Comparison of ENCODE assay signal across 20 mouse cellular contexts in the genomic region with DNA sequence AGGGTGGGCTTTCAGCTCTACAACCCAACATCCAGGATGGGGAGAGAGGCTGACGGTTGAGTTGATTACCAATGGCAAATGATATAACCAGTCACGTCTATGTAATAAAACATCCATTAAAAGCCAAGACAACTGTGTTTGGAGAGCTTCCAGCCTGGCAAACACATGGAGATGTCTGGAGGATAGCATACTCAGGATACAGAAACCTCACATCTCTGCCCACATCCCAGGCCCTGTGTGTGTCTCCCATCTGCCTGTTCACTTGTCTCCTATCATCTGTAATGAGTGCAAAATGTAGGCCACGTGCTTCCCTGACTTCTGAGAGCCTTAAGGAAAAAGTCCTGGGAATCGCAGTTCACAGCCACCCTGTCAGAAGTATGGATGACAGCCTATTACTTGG. TPM values are rescaled to one million over a fixed set of nuclear protein-coding genes. Genes with fewer than 3 reads are reported as not detected.
DNase-seq lines count a peak whose midpoint lies in the region; ATAC-seq and TF ChIP-seq lines count a peak whose summit lies in the region.
"Had no signal": no experiment of that assay in that cellular context is flagged by ENCODE, and none has a peak within 500 bp of the region (broad histone marks: within the 10 kb centered on the region; RNA-seq: fewer than 3 reads in every experiment).

No protein-coding gene starts in this region.

- H3K4me1 ChIP-seq in hindbrain, embryonic 16.5 days (ENCODE audit: control insufficient read depth, insufficient read depth, low read depth, low read length) = peaks cover 2% of the 10 kb centered on the region; the same call in 1 of the 2 replicates
- H3K4me1 ChIP-seq in hindbrain, embryonic 13.5 days (replicated peaks) = peaks cover 12% of the 10 kb centered on the region
- H3K4me1 ChIP-seq in kidney, embryonic 16.5 days (ENCODE audit: insufficient read depth, low read length) = no peaks in the 10 kb centered on the region; the same call in 1 of the 2 replicates
- H3K4me1 ChIP-seq in liver, postnatal 0 days (ENCODE audit: insufficient read depth) = no peaks in the 10 kb centered on the region
- H3K4me1 ChIP-seq: neural tube, embryonic 12.5 days had no signal

- H3K9ac ChIP-seq in hindbrain, embryonic 16.5 days (ENCODE audit: low read depth, low read length) = no peak overlapping the region
- no peak overlapping the region for H3K9ac ChIP-seq in hindbrain, embryonic 13.5 days
- H3K9ac ChIP-seq in kidney, embryonic 16.5 days (replicated peaks; ENCODE audit: low read length) = no peak overlapping the region
- no peak overlapping the region for H3K9ac ChIP-seq in liver, postnatal 0 days (replicated peaks)
- H3K9ac ChIP-seq: embryonic facial prominence, embryonic 12.5 days; forebrain, embryonic 12.5 days; neural tube, embryonic 12.5 days had no signal

- no peak overlapping the region for H3K27ac ChIP-seq in hindbrain, embryonic 16.5 days (ENCODE audit: low read depth, low read length)
- no peak overlapping the region for H3K27ac ChIP-seq in hindbrain, embryonic 13.5 days
- H3K27ac ChIP-seq in layer of hippocampus, adult 2 months = no peak overlapping the region
- H3K27ac ChIP-seq in kidney, embryonic 16.5 days (ENCODE audit: low read length) = no peak overlapping the region
- H3K27ac ChIP-seq in liver, postnatal 0 days (ENCODE audit: low read depth) = no peak overlapping the region
- H3K27ac ChIP-seq: embryonic facial prominence, embryonic 12.5 days; forebrain, embryonic 12.5 days; kidney, postnatal 0 days; macrophage; neural tube, embryonic 12.5 days had no signal

- H3K4me2 ChIP-seq in hindbrain, embryonic 16.5 days (ENCODE audit: low read length) = no peak overlapping the region
- H3K4me2 ChIP-seq in hindbrain, embryonic 13.5 days = no peak overlapping the region
- H3K4me2 ChIP-seq in kidney, embryonic 16.5 days (replicated peaks; ENCODE audit: low read depth, low read length) = no peak overlapping the region
- H3K4me2 ChIP-seq in liver, postnatal 0 days (ENCODE audit: low read depth, low read length) = no peak overlapping the region
- H3K4me2 ChIP-seq: embryonic facial prominence, embryonic 12.5 days; forebrain, embryonic 12.5 days; neural tube, embryonic 12.5 days had no signal

- WGBS in hindbrain, embryonic 16.5 days = 57% methylated on average over 4 of the region's 4 CpGs
- WGBS in hindbrain, embryonic 13.5 days = 69% methylated on average over 4 of the region's 4 CpGs
- 72% methylated on average over 4 of the region's 4 CpGs for WGBS in kidney, embryonic 16.5 days
- 71% methylated on average over 4 of the region's 4 CpGs for WGBS in liver, postnatal 0 days (ENCODE audit: insufficient replicate concordance)

- H3K4me3 ChIP-seq in hindbrain, embryonic 16.5 days (ENCODE audit: low read length) = no peak overlapping the region
- H3K4me3 ChIP-seq in hindbrain, embryonic 13.5 days = no peak overlapping the region
- no peak overlapping the region for H3K4me3 ChIP-seq in layer of hippocampus, adult 2 months
- no peak overlapping the region for H3K4me3 ChIP-seq in kidney, embryonic 16.5 days (ENCODE audit: low read length)
- H3K4me3 ChIP-seq in liver, postnatal 0 days (ENCODE audit: low read depth, low read length) = no peak overlapping the region
- H3K4me3 ChIP-seq: embryonic facial prominence, embryonic 12.5 days; forebrain, embryonic 12.5 days; neural tube, embryonic 12.5 days had no signal

- H3K27me3 ChIP-seq in hindbrain, embryonic 16.5 days (replicated peaks; ENCODE audit: control insufficient read depth, insufficient read depth, low read length) = peaks cover 3% of the 10 kb centered on the region; the same call in 1 of the 2 replicates
- H3K27me3 ChIP-seq in hindbrain, embryonic 13.5 days = 0 out of 2 replicates have a peak, but pooled peaks cover 12% of the 10 kb centered on the region
- H3K27me3 ChIP-seq in kidney, embryonic 16.5 days (ENCODE audit: insufficient read depth, low read length) = peaks cover 6% of the 10 kb centered on the region; the same call in 1 of the 2 replicates
- peaks cover 16% of the 10 kb centered on the region; the same call in 1 of the 2 replicates for H3K27me3 ChIP-seq in liver, postnatal 0 days (ENCODE audit: insufficient read depth, low read length)
- H3K27me3 ChIP-seq: neural tube, embryonic 12.5 days had no signal

- peak; percentile 24 for DNase-seq in right cerebral cortex, adult 18-20 months
- DNase-seq in right cerebral cortex, postnatal 10 days (ENCODE audit: low spot score in 2 of 2) = no peak
- peak; percentile 19 to 58 for DNase-seq in layer of hippocampus, adult 2 months (ENCODE audit: low spot score in 2 of 2)
- peak; percentile 17 to 24 for DNase-seq in layer of hippocampus, postnatal 36 days
- no peak for DNase-seq in liver, postnatal 0 days
- DNase-seq: adrenal gland, adult 8-10 months had no signal

- no peak for TF ChIP-seq CTCF in layer of hippocampus, adult 2 months (conservative IDR thresholded peaks at IDR 0.05)
- TF ChIP-seq CTCF in liver, postnatal 0 days (IDR thresholded peaks at IDR 0.05; ENCODE audit: low read depth) = no peak

- ATAC-seq in hindbrain, embryonic 16.5 days = peak; percentile 5; the same call in 1 of the 2 replicates
- ATAC-seq in hindbrain, embryonic 13.5 days (ENCODE audit: low FRiP score) = no peak
- no peak for ATAC-seq in kidney, embryonic 16.5 days (ENCODE audit: low FRiP score, low TSS enrichment)
- no peak for ATAC-seq in liver, postnatal 0 days
- ATAC-seq: intestine, postnatal 0 days had no signal

- no peak for TF ChIP-seq EP300 in liver, postnatal 0 days (IDR thresholded peaks at IDR 0.05; ENCODE audit: low read depth)

- no peaks in the 10 kb centered on the region for H3K36me3 ChIP-seq in hindbrain, embryonic 16.5 days (ENCODE audit: control insufficient read depth, insufficient read depth, low read length)
- no peaks in the 10 kb centered on the region for H3K36me3 ChIP-seq in hindbrain, embryonic 13.5 days
- H3K36me3 ChIP-seq in kidney, embryonic 16.5 days (ENCODE audit: insufficient read depth, low read length) = no peaks in the 10 kb centered on the region
- H3K36me3 ChIP-seq in liver, postnatal 0 days (replicated peaks; ENCODE audit: insufficient read depth, low read length) = no peaks in the 10 kb centered on the region
- H3K36me3 ChIP-seq: embryonic facial prominence, embryonic 12.5 days; forebrain, embryonic 12.5 days; neural tube, embryonic 12.5 days had no signal

- no peaks in the 10 kb centered on the region for H3K9me3 ChIP-seq in hindbrain, embryonic 16.5 days (ENCODE audit: control insufficient read depth, low read length)
- H3K9me3 ChIP-seq in hindbrain, embryonic 13.5 days = no peaks in the 10 kb centered on the region
- no peaks in the 10 kb centered on the region for H3K9me3 ChIP-seq in kidney, embryonic 16.5 days (ENCODE audit: low read length)
- H3K9me3 ChIP-seq in liver, postnatal 0 days (ENCODE audit: low read length) = no peaks in the 10 kb centered on the region
- H3K9me3 ChIP-seq: embryonic facial prominence, embryonic 12.5 days; forebrain, embryonic 12.5 days; neural tube, embryonic 12.5 days had no signal

RNA-seq across cellular contexts. Expression of gene Atp1a4, which starts 11.0 kb away (rescaled TPM):
- polyA plus RNA-seq in hindbrain, embryonic 16.5 days (2015; fragmentation: Nextera tagmentation; extraction: Ambion mirVana) = 0.06 TPM in 1 of 2 replicates, not detected in the other
- polyA plus RNA-seq in hindbrain, embryonic 13.5 days (2015; fragmentation: Nextera tagmentation; extraction: Ambion mirVana) = 0.06 TPM in 1 of 2 replicates, not detected in the other
- total RNA-seq in layer of hippocampus, adult 2 months (2021) = not detected
- total RNA-seq in layer of hippocampus, postnatal 36 days (2021) = not detected
- 0.05 TPM in 1 of 2 replicates, not detected in the other for polyA plus RNA-seq in kidney, embryonic 16.5 days (2015; fragmentation: Nextera tagmentation; extraction: Ambion mirVana)
- polyA plus RNA-seq in liver, postnatal 0 days (2015; fragmentation: Nextera tagmentation; extraction: Ambion mirVana) = 0.04 and 0.08 TPM in 2 replicates
- total RNA-seq: MEL had no signal
- polyA plus RNA-seq: C2C12; embryonic facial prominence, embryonic 12.5 days; frontal cortex, adult 2 months; intestine, postnatal 0 days; kidney, postnatal 0 days; limb, embryonic 11.5 days; liver, embryonic 16.5 days; macrophage; neural tube, embryonic 12.5 days had no signal

RNA-seq across cellular contexts. Expression of gene Igsf8, which starts 14.2 kb away (rescaled TPM):
- polyA plus RNA-seq in hindbrain, embryonic 16.5 days (2015; fragmentation: Nextera tagmentation; extraction: Ambion mirVana) = 84.7 and 88.3 TPM in 2 replicates
- polyA plus RNA-seq in hindbrain, embryonic 13.5 days (2015; fragmentation: Nextera tagmentation; extraction: Ambion mirVana) = 104 and 112 TPM in 2 replicates
- 100 to 1,000 TPM; 255 to 257 TPM for total RNA-seq in layer of hippocampus, adult 2 months (2021)
- 100 to 1,000 TPM; 256 to 272 TPM for total RNA-seq in layer of hippocampus, postnatal 36 days (2021)
- polyA plus RNA-seq in kidney, embryonic 16.5 days (2015; fragmentation: Nextera tagmentation; extraction: Ambion mirVana) = 60.2 and 69.7 TPM in 2 replicates
- 12.8 and 13.1 TPM in 2 replicates for polyA plus RNA-seq in liver, postnatal 0 days (2015; fragmentation: Nextera tagmentation; extraction: Ambion mirVana)

RNA-seq across cellular contexts. Expression of gene Casq1, which starts 27.5 kb away (rescaled TPM):
- polyA plus RNA-seq in hindbrain, embryonic 16.5 days (2015; fragmentation: Nextera tagmentation; extraction: Ambion mirVana) = 1.5 and 5.5 TPM in 2 replicates
- 2.3 and 2.4 TPM in 2 replicates for polyA plus RNA-seq in hindbrain, embryonic 13.5 days (2015; fragmentation: Nextera tagmentation; extraction: Ambion mirVana)
- total RNA-seq in layer of hippocampus, adult 2 months (2021) = under 1 TPM; 0.37 to 0.51 TPM
- total RNA-seq in layer of hippocampus, postnatal 36 days (2021) = under 1 TPM in 1 of 2 experiments, not detected in 1; 0.87 TPM
- 5.2 and 5.6 TPM in 2 replicates for polyA plus RNA-seq in kidney, embryonic 16.5 days (2015; fragmentation: Nextera tagmentation; extraction: Ambion mirVana)
- 0.61 and 9.1 TPM in 2 replicates for polyA plus RNA-seq in liver, postnatal 0 days (2015; fragmentation: Nextera tagmentation; extraction: Ambion mirVana)
- total RNA-seq: MEL had no signal
- polyA plus RNA-seq: macrophage had no signal

RNA-seq across cellular contexts. Expression of gene Pea15a, which starts 40.6 kb away (rescaled TPM):
- polyA plus RNA-seq in hindbrain, embryonic 16.5 days (2015; fragmentation: Nextera tagmentation; extraction: Ambion mirVana) = 538 and 563 TPM in 2 replicates
- 400 and 410 TPM in 2 replicates for polyA plus RNA-seq in hindbrain, embryonic 13.5 days (2015; fragmentation: Nextera tagmentation; extraction: Ambion mirVana)
- total RNA-seq in layer of hippocampus, adult 2 months (2021) = 100 to 1,000 TPM; 421 to 428 TPM
- total RNA-seq in layer of hippocampus, postnatal 36 days (2021) = 100 to 1,000 TPM; 418 to 426 TPM
- polyA plus RNA-seq in kidney, embryonic 16.5 days (2015; fragmentation: Nextera tagmentation; extraction: Ambion mirVana) = 129 and 132 TPM in 2 replicates
- 14.1 and 14.5 TPM in 2 replicates for polyA plus RNA-seq in liver, postnatal 0 days (2015; fragmentation: Nextera tagmentation; extraction: Ambion mirVana)

RNA-seq across cellular contexts. Expression of gene Atp1a2, which starts 50.6 kb away (rescaled TPM):
- 96.7 and 102 TPM in 2 replicates for polyA plus RNA-seq in hindbrain, embryonic 16.5 days (2015; fragmentation: Nextera tagmentation; extraction: Ambion mirVana)
- 41.5 and 42.3 TPM in 2 replicates for polyA plus RNA-seq in hindbrain, embryonic 13.5 days (2015; fragmentation: Nextera tagmentation; extraction: Ambion mirVana)
- 100 to 1,000 TPM; 585 to 600 TPM for total RNA-seq in layer of hippocampus, adult 2 months (2021)
- total RNA-seq in layer of hippocampus, postnatal 36 days (2021) = 100 to 1,000 TPM; 577 to 614 TPM
- polyA plus RNA-seq in kidney, embryonic 16.5 days (2015; fragmentation: Nextera tagmentation; extraction: Ambion mirVana) = 1.7 and 2.4 TPM in 2 replicates
- 0.29 and 1.4 TPM in 2 replicates for polyA plus RNA-seq in liver, postnatal 0 days (2015; fragmentation: Nextera tagmentation; extraction: Ambion mirVana)
- total RNA-seq: MEL had no signal
- polyA plus RNA-seq: macrophage had no signal

Comparison
In these comparisons a context has a peak if more than half of its experiments do, and no peak if none do; other contexts are left out.
1. DNase-seq: peak in right cerebral cortex, adult 18-20 months (single experiment), layer of hippocampus, adult 2 months (2 of 2) and layer of hippocampus, postnatal 36 days (2 of 2); none in right cerebral cortex, postnatal 10 days (0 of 2) and liver, postnatal 0 days (single experiment).